Mouse (Mus musculus) lung, postnatal 0 days (tissue): ENCODE measurements around the gene Acsm2.

Experiments used
- CTCF ChIP-seq: IDR thresholded peaks from 2 replicates; pipeline ENCODE4 v1.5.1; 2016; ENCODE audit warnings: antibody characterized with exemption, mild to moderate bottlenecking
- EP300 ChIP-seq: IDR thresholded peaks from 2 replicates; pipeline ENCODE4 v1.6.1; 2016; ENCODE audit warnings: antibody characterized with exemption, mild to moderate bottlenecking, control low read depth

GRCm38 (mm10) chr7:119550471-119551222, 3.5 kb upstream of the Acsm2 start:
- TF ChIP-seq CTCF: no peak
- no peak for TF ChIP-seq EP300
